Mouse (Mus musculus): ENCODE measurements around the gene Tmem9. TPM values are rescaled to one million over a fixed set of nuclear protein-coding genes. Genes with fewer than 3 reads are reported as not detected.

Tmem9 gene
- polyA plus RNA-seq, 1 experiment from 2014 or later: 207 TPM

Other genes with a start within 250 kb of the Tmem9 start
- 43.1 and 49.5 TPM in 2 replicates for gene Phlda3, start 242.0 kb upstream of the Tmem9 start, polyA plus RNA-seq (2015; fragmentation: Nextera tagmentation; extraction: Ambion mirVana)
- 1.1 and 19.6 TPM in 2 replicates for gene Tnni1, start 228.7 kb upstream of the Tmem9 start, polyA plus RNA-seq (2015; fragmentation: Nextera tagmentation; extraction: Ambion mirVana)
- 0.47 and 0.93 TPM in 2 replicates for gene Lad1, start 189.6 kb upstream of the Tmem9 start, polyA plus RNA-seq (2015; fragmentation: Nextera tagmentation; extraction: Ambion mirVana)
- 1.5 and 8.3 TPM in 2 replicates for gene Tnnt2, start 171.8 kb upstream of the Tmem9 start, polyA plus RNA-seq (2015; fragmentation: Nextera tagmentation; extraction: Ambion mirVana)
- 0.09 and 0.14 TPM in 2 replicates for gene Pkp1, start 88.9 kb upstream of the Tmem9 start, polyA plus RNA-seq (2015; fragmentation: Nextera tagmentation; extraction: Ambion mirVana)
- 0.05 TPM in 1 of 2 replicates, not detected in the other for gene Igfn1, start 1.8 kb upstream of the Tmem9 start, polyA plus RNA-seq (2015; fragmentation: Nextera tagmentation; extraction: Ambion mirVana)
- gene Ascl5, start 42.7 kb downstream of the Tmem9 start, polyA plus RNA-seq (2015; fragmentation: Nextera tagmentation; extraction: Ambion mirVana): not detected in 2 replicates
- gene Cacna1s, start 44.6 kb downstream of the Tmem9 start, polyA plus RNA-seq (2015; fragmentation: Nextera tagmentation; extraction: Ambion mirVana): 0.45 and 0.66 TPM in 2 replicates
- gene Kif21b, start 123.2 kb downstream of the Tmem9 start, polyA plus RNA-seq (2015; fragmentation: Nextera tagmentation; extraction: Ambion mirVana): 43.6 and 44.3 TPM in 2 replicates
- gene Mroh3, start 204.7 kb downstream of the Tmem9 start, polyA plus RNA-seq (2015; fragmentation: Nextera tagmentation; extraction: Ambion mirVana): not detected in 2 replicates
- gene Inava, start 226.1 kb downstream of the Tmem9 start, polyA plus RNA-seq (2015; fragmentation: Nextera tagmentation; extraction: Ambion mirVana): 2.6 TPM in 2 replicates

Measured in hindbrain, embryonic 16.5 days (tissue).